Mouse (Mus musculus) C2C12 (cell line): ENCODE data around the gene Krt26. TPM values are rescaled to one million over a fixed set of nuclear protein-coding genes. Genes with fewer than 3 reads are reported as not detected.
A peak's percentile ranks its signal among the peaks of the same experiment; 100 is the strongest.

Source experiments
- H3K27me3 ChIP-seq: one replicate; pipeline ENCODE4 v1.6.1; 2011; ENCODE audit not compliant: control insufficient read depth, insufficient read depth, insufficient read length
- H3K36me3 ChIP-seq: one replicate; pipeline ENCODE4 v1.6.1; 2011; ENCODE audit not compliant: control insufficient read depth, insufficient read depth
- H3K4me3 ChIP-seq: one replicate; pipeline ENCODE4 v1.5.1; 2011; ENCODE audit warnings: mild to moderate bottlenecking, control low read depth; ENCODE audit not compliant: poor library complexity, insufficient read depth, severe bottlenecking
- H3K79me2 ChIP-seq: one replicate; pipeline ENCODE4 v1.6.1; 2011; ENCODE audit not compliant: control insufficient read depth, insufficient read depth
- H3K79me3 ChIP-seq: one replicate; pipeline ENCODE4 v1.6.1; 2011; ENCODE audit warnings: low read depth, control low read depth
- H3ac ChIP-seq: one replicate; pipeline ENCODE3; 2011; ENCODE audit warnings: low read depth; ENCODE audit not compliant: control insufficient read depth, insufficient read length
- CEBPB ChIP-seq: IDR thresholded peaks from one replicate; pipeline ENCODE4 v1.6.1; 2011; ENCODE audit warnings: low read depth, mild to moderate bottlenecking, control low read depth, moderate library complexity
- CTCF ChIP-seq: IDR thresholded peaks from one replicate; pipeline ENCODE4 v1.5.1; 2011; ENCODE audit not compliant: control insufficient read depth, insufficient read depth, insufficient read length
- FOSL1 ChIP-seq: IDR thresholded peaks from one replicate; pipeline ENCODE4 v1.8.0; 2011; ENCODE audit warnings: mild to moderate bottlenecking, low read length; ENCODE audit not compliant: poor library complexity, insufficient read depth, severe bottlenecking
- MAX ChIP-seq: IDR thresholded peaks from one replicate; pipeline ENCODE4 v1.6.1; 2011; ENCODE audit warnings: mild to moderate bottlenecking, control low read depth
- MYOD1 ChIP-seq: IDR thresholded peaks from one replicate; pipeline ENCODE4 v1.6.1; 2011; ENCODE audit warnings: low read depth; ENCODE audit not compliant: control insufficient read depth, insufficient read length
- MYOG ChIP-seq: IDR thresholded peaks from one replicate; pipeline ENCODE4 v1.6.1; 2011; ENCODE audit not compliant: control insufficient read depth, insufficient read length; ENCODE audit errors: extremely low read depth
- USF1 ChIP-seq: IDR thresholded peaks from one replicate; pipeline ENCODE4 v1.6.1; 2011; ENCODE audit warnings: low read depth, mild to moderate bottlenecking, control low read depth, moderate library complexity
- long read RNA-seq, 2 experiments: library from polyadenylated mRNA; unstranded; transcript quantifications; one replicate each; pipeline ENCODE4 v2.0.0; 2019 to 2020
- polyA plus RNA-seq: library from polyadenylated mRNA; unstranded; fragments of >200 nt; fragmentation: generic; extraction: Trizol; gene quantifications from one replicate; pipeline ENCODE4 v1.2.1, GENCODE M21; 2012; ENCODE audit warnings: missing spikeins

The Krt26 gene
- polyA plus RNA-seq = not detected
- long read RNA-seq, experiment 1 = 0 reads
- long read RNA-seq, experiment 2 = 0 reads

- Histone ChIP-seq H3K4me3 (no peak within 1 kb of the TSS), H3K36me3 (no peaks in the 10 kb centered on the region), H3K27me3 (peaks cover 31% of the 10 kb centered on the region), H3K79me3 (no peaks in the 10 kb centered on the region), H3ac (no peak within 1 kb of the TSS), H3K79me2 (no peaks in the 10 kb centered on the region)
- no peak for TF ChIP-seq MYOG
- TF ChIP-seq CTCF = no peak
- TF ChIP-seq MAX = no peak
- no peak for TF ChIP-seq USF1
- no peak for TF ChIP-seq CEBPB
- no peak for TF ChIP-seq FOSL1
- no peak for TF ChIP-seq MYOD1
These were observed at the start of gene Krt26 for GRCm38 (mm10) chr11:99337866-99338265. Krt26 (minus strand) TSS chr11:99337966.

- Histone ChIP-seq H3ac (peak overlapping the region; percentile 70), H3K27me3 (no peaks in the 10 kb centered on the region), H3K79me3 (no peaks in the 10 kb centered on the region), H3K4me3 (peak overlapping the region; percentile 53), H3K36me3 (peaks cover 3% of the 10 kb centered on the region), H3K79me2 (no peaks in the 10 kb centered on the region)
- TF ChIP-seq MYOD1 (no peak), CEBPB (no peak), MAX (no peak), MYOG (no peak), FOSL1 (no peak), USF1 (no peak), CTCF (no peak)
These were observed 48.3 kb upstream of the Krt26 start for GRCm38 (mm10) chr11:99385813-99386721.

- Histone ChIP-seq H3ac (no peak overlapping the region), H3K79me3 (no peaks in the 10 kb centered on the region), H3K79me2 (no peaks in the 10 kb centered on the region), H3K27me3 (peaks cover 16% of the 10 kb centered on the region), H3K4me3 (no peak overlapping the region), H3K36me3 (no peaks in the 10 kb centered on the region)
- TF ChIP-seq MYOD1 = no peak
- TF ChIP-seq CTCF = peak; percentile 58
- no peak for TF ChIP-seq MYOG
- no peak for TF ChIP-seq FOSL1
- TF ChIP-seq MAX = no peak
- no peak for TF ChIP-seq USF1
- no peak for TF ChIP-seq CEBPB
These were observed 41.8 kb upstream of the Krt26 start for GRCm38 (mm10) chr11:99379568-99379967.

GRCm38 (mm10) chr11:99374803-99375202 is 37.0 kb upstream of the Krt26 start, which contains the start of gene Krt28:
Krt28 (minus strand) TSS chr11:99374903.
- Histone ChIP-seq H3ac (no peak within 1 kb of the TSS), H3K4me3 (no peak within 1 kb of the TSS), H3K79me3 (no peaks in the 10 kb centered on the region), H3K79me2 (no peaks in the 10 kb centered on the region), H3K27me3 (peaks cover 46% of the 10 kb centered on the region), H3K36me3 (no peaks in the 10 kb centered on the region)
- TF ChIP-seq MAX = no peak
- no peak for TF ChIP-seq USF1
- TF ChIP-seq MYOD1 = no peak
- TF ChIP-seq CEBPB = no peak
- TF ChIP-seq CTCF = no peak
- TF ChIP-seq FOSL1 = no peak
- no peak for TF ChIP-seq MYOG

GRCm38 (mm10) chr11:99369853-99370451 is 32.2 kb upstream of the Krt26 start:
- H3ac ChIP-seq = no peak overlapping the region
- H3K36me3 ChIP-seq = no peaks in the 10 kb centered on the region
- TF ChIP-seq CEBPB (no peak), USF1 (no peak), MYOG (no peak), FOSL1 (no peak), CTCF (no peak), MYOD1 (no peak), MAX (no peak)
- H3K27me3 ChIP-seq = peaks cover 34% of the 10 kb centered on the region
- H3K4me3 ChIP-seq = no peak overlapping the region
- H3K79me2 ChIP-seq = no peaks in the 10 kb centered on the region
- no peaks in the 10 kb centered on the region for H3K79me3 ChIP-seq
